Mouse (Mus musculus) lung, embryonic 14.5 days (tissue): ENCODE results near the gene E2f7. TPM values are rescaled to one million over a fixed set of nuclear protein-coding genes. Genes with fewer than 3 reads are reported as not detected.

Source experiments
- ATAC-seq: fragments of 200-750 bp; cut with Nextera tagmentation; 2 replicates; pipeline ENCODE4 v1.8.0; 2017; ENCODE audit warnings: mild to moderate bottlenecking, moderate TSS enrichment, moderate library complexity; ENCODE audit not compliant: insufficient read depth
- DNase-seq: peaks from one replicate; pipeline ENCODE4 v3.0.0-alpha.2; 2015
- H3K27ac ChIP-seq: fragments of 300-500 bp; sonication (generic); 2 replicates; pipeline ENCODE4 v1.5.1; 2014; ENCODE audit warnings: low read depth, mild to moderate bottlenecking, moderate library complexity
- H3K27me3 ChIP-seq: fragments of 300-500 bp; sonication (generic); 2 replicates; pipeline ENCODE4 v1.6.1; 2014; ENCODE audit warnings: low read length, control low read depth; ENCODE audit not compliant: insufficient read depth
- H3K36me3 ChIP-seq: fragments of 300-500 bp; sonication (generic); 2 replicates; pipeline ENCODE4 v1.6.1; 2014; ENCODE audit warnings: control low read depth; ENCODE audit not compliant: insufficient read depth
- H3K4me1 ChIP-seq: fragments of 300-500 bp; sonication (generic); 2 replicates; pipeline ENCODE4 v1.6.1; 2014; ENCODE audit warnings: antibody characterized with exemption, control low read depth; ENCODE audit not compliant: insufficient read depth
- H3K4me2 ChIP-seq: fragments of 300-500 bp; sonication (generic); 2 replicates; pipeline ENCODE4 v1.6.1; 2014; ENCODE audit warnings: mild to moderate bottlenecking
- H3K4me3 ChIP-seq: fragments of 300-500 bp; sonication (generic); 2 replicates; pipeline ENCODE4 v1.5.1; 2014; ENCODE audit warnings: low read depth, low read length
- H3K9ac ChIP-seq: fragments of 300-500 bp; sonication (generic); 2 replicates; pipeline ENCODE4 v1.6.1; 2014
- H3K9me3 ChIP-seq: fragments of 300-500 bp; sonication (generic); 2 replicates; pipeline ENCODE4 v1.6.1; 2016; ENCODE audit warnings: low read depth, low read length, control low read depth
- CTCF ChIP-seq: IDR thresholded peaks from 2 replicates; pipeline ENCODE4 v1.5.1; 2016; ENCODE audit warnings: antibody characterized with exemption, low read depth
- WGBS: fragments of 180-500 bp; shearing (Covaris S2); extraction: QIAGEN DNeasy Blood & Tissue Kit; methylation state at CpG from one replicate; pipeline ENCODE4 v1.1.7; 2014; 5-methylcytosine and 5-hydroxymethylcytosine counted together
- polyA plus RNA-seq: library from polyadenylated mRNA; unstranded; fragments of >200 nt; fragmentation: Nextera tagmentation; extraction: Ambion mirVana; gene quantifications from 2 replicates; pipeline ENCODE4 v1.2.1, GENCODE M21; 2014

The E2f7 gene
- polyA plus RNA-seq, 1 experiment from 2014 or later = 43.8 TPM

- WGBS = 53% methylated on average over 2 of the region's 2 CpGs
- Histone ChIP-seq H3K4me3 (no peak overlapping the region), H3K4me2 (no peak overlapping the region), H3K36me3 (no peaks in the 10 kb centered on the region), H3K9ac (no peak overlapping the region), H3K4me1 (no peaks in the 10 kb centered on the region), H3K27ac (no peak overlapping the region), H3K27me3 (no peaks in the 10 kb centered on the region), H3K9me3 (no peaks in the 10 kb centered on the region)
- ATAC-seq (no peak), DNase-seq (peak; percentile 27)
- peak; percentile 17; the same call in 1 of the 2 replicates for TF ChIP-seq CTCF
These were observed 66.6 kb downstream of the E2f7 start for GRCm38 (mm10) chr10:110811862-110812225.

GRCm38 (mm10) chr10:110821139-110821538, 75.9 kb downstream of the E2f7 start:
- Histone ChIP-seq H3K27me3 (no peaks in the 10 kb centered on the region), H3K9me3 (no peaks in the 10 kb centered on the region), H3K9ac (no peak overlapping the region), H3K4me3 (no peak overlapping the region), H3K4me1 (no peaks in the 10 kb centered on the region), H3K27ac (no peak overlapping the region), H3K4me2 (no peak overlapping the region), H3K36me3 (no peaks in the 10 kb centered on the region)
- ATAC-seq = no peak
- 74% methylated on average over 11 of the region's 11 CpGs for WGBS
- DNase-seq = no peak
- TF ChIP-seq CTCF = no peak

- WGBS = 87% methylated on average over 3 of the region's 3 CpGs
- ATAC-seq (no peak), DNase-seq (no peak)
- H3K4me1 ChIP-seq = no peaks in the 10 kb centered on the region
- no peak overlapping the region for H3K9ac ChIP-seq
- H3K9me3 ChIP-seq = no peaks in the 10 kb centered on the region
- no peak overlapping the region for H3K4me2 ChIP-seq
- H3K36me3 ChIP-seq = no peaks in the 10 kb centered on the region
- H3K27me3 ChIP-seq = no peaks in the 10 kb centered on the region
- H3K4me3 ChIP-seq = no peak overlapping the region
- no peak overlapping the region for H3K27ac ChIP-seq
- TF ChIP-seq CTCF = no peak
These were observed 76.5 kb downstream of the E2f7 start for GRCm38 (mm10) chr10:110821692-110822091.

GRCm38 (mm10) chr10:110832336-110832735, 87.1 kb downstream of the E2f7 start:
- ATAC-seq (no peak), DNase-seq (no peak)

GRCm38 (mm10) chr10:110835115-110835806, 90.0 kb downstream of the E2f7 start:
- no peak overlapping the region for H3K27ac ChIP-seq
- WGBS = 65% methylated on average over 6 of the region's 6 CpGs
- DNase-seq = no peak
- H3K9ac ChIP-seq = no peak overlapping the region
- no peaks in the 10 kb centered on the region for H3K4me1 ChIP-seq
- no peak overlapping the region for H3K4me2 ChIP-seq
- H3K9me3 ChIP-seq = no peaks in the 10 kb centered on the region
- H3K36me3 ChIP-seq = no peaks in the 10 kb centered on the region
- ATAC-seq = no peak
- no peak for TF ChIP-seq CTCF
- H3K27me3 ChIP-seq = no peaks in the 10 kb centered on the region
- H3K4me3 ChIP-seq = no peak overlapping the region

More at GRCm38 (mm10) chr10:110832336-110832735, 87.1 kb downstream of the E2f7 start:
- no peaks in the 10 kb centered on the region for H3K9me3 ChIP-seq
- no peak overlapping the region for H3K27ac ChIP-seq
- TF ChIP-seq CTCF = no peak
- H3K4me2 ChIP-seq = no peak overlapping the region
- no peak overlapping the region for H3K4me3 ChIP-seq
- no peaks in the 10 kb centered on the region for H3K27me3 ChIP-seq
- WGBS = 35% methylated on average over 6 of the region's 6 CpGs
- H3K36me3 ChIP-seq = no peaks in the 10 kb centered on the region
- H3K9ac ChIP-seq = no peak overlapping the region
- H3K4me1 ChIP-seq = no peaks in the 10 kb centered on the region

Other genes starting within 250 kb of the E2f7 start
- 154 and 172 TPM in 2 replicates for gene Csrp2, start 174.3 kb downstream of the E2f7 start, polyA plus RNA-seq